Mouse (Mus musculus): Measurements from ENCODE around the gene Hspb6. TPM values are rescaled to one million over a fixed set of nuclear protein-coding genes. Genes with fewer than 3 reads are reported as not detected.

The Hspb6 gene
- polyA plus RNA-seq, 1 experiment: 23.8 TPM

DNA sequence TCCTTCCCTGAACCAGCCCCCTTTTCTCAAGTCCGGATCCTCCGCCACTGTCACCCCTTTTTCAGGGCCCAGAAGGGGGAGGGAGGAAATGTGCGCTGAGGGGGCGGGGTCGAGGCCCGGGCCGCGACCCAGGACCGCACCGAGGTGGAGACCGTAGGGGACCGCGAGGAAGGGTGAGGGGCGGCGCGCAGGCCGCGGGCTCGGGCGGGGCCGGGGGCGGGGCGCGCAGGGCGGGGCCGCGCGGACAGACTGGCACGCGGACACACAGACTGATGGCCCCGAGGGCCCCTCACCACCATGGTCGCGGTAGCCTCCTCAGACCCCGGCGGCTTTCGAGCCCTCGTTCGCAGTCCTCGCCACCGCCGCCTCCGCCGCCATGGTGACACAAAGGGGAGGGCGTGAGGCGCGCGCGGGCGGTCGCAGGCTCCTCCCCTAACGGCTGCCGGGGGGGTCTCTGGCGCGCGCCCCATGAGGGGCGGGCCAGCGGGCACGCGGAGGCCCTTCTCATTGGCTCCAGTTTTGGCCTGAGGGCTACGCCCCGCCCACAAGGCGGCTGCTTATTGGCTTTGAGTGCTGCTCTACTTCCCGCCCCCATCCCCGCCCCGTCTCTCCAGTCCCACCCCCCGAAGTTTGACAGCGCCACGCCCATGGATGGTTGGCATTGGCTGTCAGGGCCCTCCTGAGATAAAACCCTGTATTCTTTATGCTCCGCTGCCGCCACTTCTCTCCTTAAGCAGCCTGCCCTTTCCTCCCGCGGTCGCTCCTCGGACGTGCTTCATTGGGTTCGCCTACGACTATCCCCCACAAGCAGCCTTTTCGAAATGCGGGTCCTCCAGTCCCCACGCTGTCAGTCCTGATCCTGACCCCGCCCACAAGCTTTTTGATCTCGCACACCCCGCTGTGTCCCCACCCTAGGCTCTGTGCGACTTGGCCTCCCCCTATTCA is 17.1 kb upstream of the Hspb6 start, which contains the start of gene Arhgap33:
Gene Arhgap33, minus strand, starts transcription at position 428 of the 945 bp plus-strand sequence.
- no peak for TF ChIP-seq CTCF (IDR thresholded peaks at IDR 0.05; ENCODE audit: borderline replicate concordance, insufficient read depth, low read depth, low read length)
- TF ChIP-seq POLR2A (IDR thresholded peaks at IDR 0.05; ENCODE audit: borderline replicate concordance, insufficient read depth, low read length): no peak
- H3K27ac ChIP-seq (ENCODE audit: insufficient read depth, low read length): no peak within 1 kb of the TSS
- no peaks in the 10 kb centered on the region for H3K27me3 ChIP-seq (ENCODE audit: control insufficient read depth, insufficient read depth, low read length)
- DNase-seq: peak; percentile 95 to 97
- 2% methylated on average over 84 of the region's 84 CpGs for WGBS
- H3K4me3 ChIP-seq (replicated peaks; ENCODE audit: insufficient read depth, low read depth, low read length): peak within 1 kb of the TSS; percentile 88
- peaks cover 5% of the 10 kb centered on the region for H3K4me1 ChIP-seq (ENCODE audit: control insufficient read depth, insufficient read depth, low read length)

- Histone ChIP-seq H3K4me3 (replicated peaks; ENCODE audit: insufficient read depth, low read depth, low read length) (no peak overlapping the region), H3K27ac (ENCODE audit: insufficient read depth, low read length) (no peak overlapping the region), H3K4me1 (ENCODE audit: control insufficient read depth, insufficient read depth, low read length) (no peaks in the 10 kb centered on the region), H3K27me3 (ENCODE audit: control insufficient read depth, insufficient read depth, low read length) (no peaks in the 10 kb centered on the region)
- DNase-seq: no peak
- TF ChIP-seq CTCF (IDR thresholded peaks at IDR 0.05; ENCODE audit: borderline replicate concordance, insufficient read depth, low read depth, low read length): no peak
- no peak for TF ChIP-seq POLR2A (IDR thresholded peaks at IDR 0.05; ENCODE audit: borderline replicate concordance, insufficient read depth, low read length)
- WGBS: 88% methylated on average over 7 of the region's 7 CpGs
Observed at GRCm38 (mm10) chr7:30540572-30540971, 11.4 kb upstream of the Hspb6 start.

- H3K4me1 ChIP-seq (ENCODE audit: control insufficient read depth, insufficient read depth, low read length): no peaks in the 10 kb centered on the region
- TF ChIP-seq POLR2A (IDR thresholded peaks at IDR 0.05; ENCODE audit: borderline replicate concordance, insufficient read depth, low read length) (no peak), CTCF (IDR thresholded peaks at IDR 0.05; ENCODE audit: borderline replicate concordance, insufficient read depth, low read depth, low read length) (no peak)
- H3K4me3 ChIP-seq (replicated peaks; ENCODE audit: insufficient read depth, low read depth, low read length): no peak overlapping the region
- no peak for DNase-seq
- H3K27me3 ChIP-seq (ENCODE audit: control insufficient read depth, insufficient read depth, low read length): no peaks in the 10 kb centered on the region
- WGBS: 95% methylated on average over 2 of the region's 2 CpGs
- H3K27ac ChIP-seq (ENCODE audit: insufficient read depth, low read length): no peak overlapping the region
Observed at GRCm38 (mm10) chr7:30544327-30544726, 7.7 kb upstream of the Hspb6 start.

DNA sequence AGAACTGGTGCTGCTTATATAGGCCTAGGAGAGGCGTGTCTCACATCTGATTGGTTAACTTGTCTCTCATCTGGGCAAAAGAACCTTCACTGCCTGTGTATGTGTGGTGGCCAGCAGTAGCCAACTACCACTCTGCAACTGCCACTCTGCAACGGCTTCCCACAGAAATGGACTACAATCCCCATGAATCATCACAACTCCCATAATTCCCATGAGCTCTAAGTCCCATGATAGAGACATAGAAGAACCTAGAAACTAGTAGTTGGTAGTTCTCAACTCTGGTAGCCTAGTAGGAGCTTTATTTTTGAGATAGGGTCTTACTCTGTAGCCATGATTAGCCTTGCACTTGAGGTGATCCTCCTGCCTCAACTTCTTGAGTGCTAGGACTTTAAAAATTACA is 2.1 kb upstream of the Hspb6 start:
- DNase-seq: no peak
- H3K27me3 ChIP-seq (ENCODE audit: control insufficient read depth, insufficient read depth, low read length): no peaks in the 10 kb centered on the region
- no peak overlapping the region for H3K4me3 ChIP-seq (replicated peaks; ENCODE audit: insufficient read depth, low read depth, low read length)
- TF ChIP-seq POLR2A (IDR thresholded peaks at IDR 0.05; ENCODE audit: borderline replicate concordance, insufficient read depth, low read length): no peak
- no peak for TF ChIP-seq CTCF (IDR thresholded peaks at IDR 0.05; ENCODE audit: borderline replicate concordance, insufficient read depth, low read depth, low read length)
- H3K27ac ChIP-seq (ENCODE audit: insufficient read depth, low read length): no peak overlapping the region
- H3K4me1 ChIP-seq (ENCODE audit: control insufficient read depth, insufficient read depth, low read length): peaks cover 3% of the 10 kb centered on the region; the same call in 1 of the 2 replicates
- WGBS: 76% methylated on average over 2 of the region's 2 CpGs

DNA sequence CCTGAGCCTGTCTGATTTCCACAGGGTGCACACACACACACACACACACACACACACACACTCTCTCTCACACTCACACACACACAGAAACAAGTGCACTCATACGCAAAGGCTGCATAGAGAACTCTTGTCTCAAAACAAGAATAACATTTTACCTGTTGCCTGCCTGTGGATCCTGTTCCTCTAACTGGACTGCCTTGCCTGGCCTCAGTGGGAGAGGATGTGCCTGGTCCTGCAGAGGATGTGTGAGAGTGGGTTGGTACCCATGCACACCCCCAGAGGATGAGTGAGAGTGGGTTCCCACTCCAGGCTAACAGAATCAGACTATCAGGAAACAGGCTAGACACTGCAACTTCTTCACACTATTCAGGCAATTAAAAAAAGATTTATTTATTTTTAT is 1.4 kb upstream of the Hspb6 start:
- Histone ChIP-seq H3K4me1 (ENCODE audit: control insufficient read depth, insufficient read depth, low read length) (peaks cover 3% of the 10 kb centered on the region; the same call in 1 of the 2 replicates), H3K4me3 (replicated peaks; ENCODE audit: insufficient read depth, low read depth, low read length) (no peak overlapping the region), H3K27me3 (ENCODE audit: control insufficient read depth, insufficient read depth, low read length) (no peaks in the 10 kb centered on the region), H3K27ac (ENCODE audit: insufficient read depth, low read length) (no peak overlapping the region)
- TF ChIP-seq POLR2A (IDR thresholded peaks at IDR 0.05; ENCODE audit: borderline replicate concordance, insufficient read depth, low read length) (no peak), CTCF (IDR thresholded peaks at IDR 0.05; ENCODE audit: borderline replicate concordance, insufficient read depth, low read depth, low read length) (no peak)
- 100% methylated on average over 1 of the region's 1 CpGs for WGBS
- DNase-seq: no peak

- peak overlapping the region; percentile 74 for H3K27ac ChIP-seq (ENCODE audit: insufficient read depth, low read length)
- H3K4me1 ChIP-seq (ENCODE audit: control insufficient read depth, insufficient read depth, low read length): peaks cover 3% of the 10 kb centered on the region; the same call in 1 of the 2 replicates
- no peaks in the 10 kb centered on the region for H3K27me3 ChIP-seq (ENCODE audit: control insufficient read depth, insufficient read depth, low read length)
- H3K4me3 ChIP-seq (replicated peaks; ENCODE audit: insufficient read depth, low read depth, low read length): peak overlapping the region; percentile 66
- TF ChIP-seq POLR2A (IDR thresholded peaks at IDR 0.05; ENCODE audit: borderline replicate concordance, insufficient read depth, low read length): no peak
- peak; percentile 31; the same call in 1 of the 2 replicates for TF ChIP-seq CTCF (IDR thresholded peaks at IDR 0.05; ENCODE audit: borderline replicate concordance, insufficient read depth, low read depth, low read length)
- WGBS: 3% methylated on average over 10 of the region's 10 CpGs
- peak in 1 of 2 experiments; percentile 48 for DNase-seq
Observed at GRCm38 (mm10) chr7:30551445-30552101, 405 bp upstream of the Hspb6 start.

- H3K27ac ChIP-seq (ENCODE audit: insufficient read depth, low read length): peak overlapping the region; percentile 97
- TF ChIP-seq POLR2A (IDR thresholded peaks at IDR 0.05; ENCODE audit: borderline replicate concordance, insufficient read depth, low read length) (no peak), CTCF (IDR thresholded peaks at IDR 0.05; ENCODE audit: borderline replicate concordance, insufficient read depth, low read depth, low read length) (no peak)
- H3K4me3 ChIP-seq (replicated peaks; ENCODE audit: insufficient read depth, low read depth, low read length): peak overlapping the region; percentile 66
- peak; percentile 75 to 82 for DNase-seq
- H3K4me1 ChIP-seq (ENCODE audit: control insufficient read depth, insufficient read depth, low read length): peaks cover 3% of the 10 kb centered on the region
- WGBS: under 1% methylated on average over 23 of the region's 23 CpGs
- H3K27me3 ChIP-seq (ENCODE audit: control insufficient read depth, insufficient read depth, low read length): no peaks in the 10 kb centered on the region
Observed at GRCm38 (mm10) chr7:30553021-30553589, 1.1 kb downstream of the Hspb6 start.

Data from cerebellum, adult 2 months (tissue).